Mouse (Mus musculus) limb, embryonic 14.5 days (tissue): ENCODE data around the gene Gpr39. TPM values are rescaled to one million over a fixed set of nuclear protein-coding genes. Genes with fewer than 3 reads are reported as not detected.

ENCODE experiments used
- ATAC-seq: fragments of 200-750 bp; cut with Nextera tagmentation; 2 replicates; pipeline ENCODE4 v1.8.0; 2017; ENCODE audit warnings: low read depth, moderate number of reproducible peaks, moderate TSS enrichment; ENCODE audit not compliant: low FRiP score
- DNase-seq: peaks from one replicate; pipeline ENCODE4 v3.0.0-alpha.2; 2015; ENCODE audit warnings: low spot score
- H3K27ac ChIP-seq: fragments of 300-500 bp; sonication (generic); replicated peaks from 2 replicates; pipeline ENCODE4 v1.5.1; 2014; ENCODE audit warnings: low read depth, mild to moderate bottlenecking, low read length, moderate library complexity, mixed read lengths
- H3K27me3 ChIP-seq: fragments of 300-500 bp; sonication (generic); 2 replicates; pipeline ENCODE4 v1.6.1; 2014; ENCODE audit warnings: low read length, mixed read lengths; ENCODE audit not compliant: control insufficient read depth, insufficient read depth
- H3K36me3 ChIP-seq: fragments of 300-500 bp; sonication (generic); 2 replicates; pipeline ENCODE4 v1.6.1; 2014; ENCODE audit warnings: mild to moderate bottlenecking, low read length, moderate library complexity, mixed read lengths; ENCODE audit not compliant: control insufficient read depth, insufficient read depth
- H3K4me1 ChIP-seq: fragments of 300-500 bp; sonication (generic); 2 replicates; pipeline ENCODE4 v1.6.1; 2014; ENCODE audit warnings: antibody characterized with exemption, low read length, mixed read lengths; ENCODE audit not compliant: control insufficient read depth, insufficient read depth
- H3K4me2 ChIP-seq: fragments of 300-500 bp; sonication (generic); replicated peaks from 2 replicates; pipeline ENCODE4 v1.6.1; 2014; ENCODE audit warnings: low read depth, mild to moderate bottlenecking, low read length, moderate library complexity; ENCODE audit not compliant: severe bottlenecking
- H3K4me3 ChIP-seq: fragments of 300-500 bp; sonication (generic); replicated peaks from 2 replicates; pipeline ENCODE4 v1.5.1; 2014; ENCODE audit warnings: low read length
- H3K9ac ChIP-seq: fragments of 300-500 bp; sonication (generic); 2 replicates; pipeline ENCODE4 v1.6.1; 2014; ENCODE audit warnings: mild to moderate bottlenecking, low read depth, low read length, moderate library complexity; ENCODE audit not compliant: severe bottlenecking
- H3K9me3 ChIP-seq: fragments of 300-500 bp; sonication (generic); 2 replicates; pipeline ENCODE4 v1.6.1; 2016; ENCODE audit warnings: low read length; ENCODE audit not compliant: control insufficient read depth
- POLR2A ChIP-seq: fragments of 200-500 bp; IDR thresholded peaks from 2 replicates; pipeline ENCODE4 v1.8.0; 2012; ENCODE audit warnings: inconsistent platforms, mild to moderate bottlenecking, moderate library complexity, borderline replicate concordance; ENCODE audit not compliant: insufficient read depth, insufficient read length; ENCODE audit errors: extremely low read depth
- WGBS: fragments of 180-500 bp; shearing (Covaris S2); extraction: QIAGEN DNeasy Blood & Tissue Kit; methylation state at CpG from one replicate; pipeline ENCODE4 v1.1.7; 2014; 5-methylcytosine and 5-hydroxymethylcytosine counted together
- polyA plus RNA-seq, 2 experiments: library from polyadenylated mRNA; depleted of rRNA in 1 of 2; stranded (reverse) in 1 of 2; unstranded in 1 of 2; fragments of >200 nt; fragmentation: Nextera tagmentation in 1 of 2; extraction: Ambion mirVana in 1 of 2; gene quantifications; 2 replicates each; pipeline versions ENCODE4 v1.2.1 to v1.2.3; 2012 to 2014

The Gpr39 gene
- polyA plus RNA-seq, 2 experiments = 0.12 to 0.23 TPM

- no peak for ATAC-seq
- Histone ChIP-seq H3K9me3 (no peaks in the 10 kb centered on the region), H3K36me3 (no peaks in the 10 kb centered on the region), H3K9ac (no peak overlapping the region), H3K27me3 (no peaks in the 10 kb centered on the region), H3K4me2 (no peak overlapping the region), H3K27ac (no peak overlapping the region), H3K4me1 (no peaks in the 10 kb centered on the region), H3K4me3 (no peak overlapping the region)
- 76% methylated on average over 5 of the region's 5 CpGs for WGBS
- no peak for DNase-seq
- TF ChIP-seq POLR2A = no peak
Observed at GRCm38 (mm10) chr1:125724304-125724703, 47.5 kb downstream of the Gpr39 start.

- 79% methylated on average over 6 of the region's 6 CpGs for WGBS
- Histone ChIP-seq H3K27me3 (no peaks in the 10 kb centered on the region), H3K27ac (no peak overlapping the region), H3K9me3 (no peaks in the 10 kb centered on the region), H3K36me3 (no peaks in the 10 kb centered on the region), H3K4me1 (no peaks in the 10 kb centered on the region), H3K4me3 (no peak overlapping the region), H3K9ac (no peak overlapping the region), H3K4me2 (no peak overlapping the region)
- TF ChIP-seq POLR2A = no peak
- ATAC-seq (no peak), DNase-seq (no peak)
Observed at GRCm38 (mm10) chr1:125729025-125729565, 52.3 kb downstream of the Gpr39 start.

GRCm38 (mm10) chr1:125729731-125730536, 53.1 kb downstream of the Gpr39 start:
- no peak for ATAC-seq
- no peak overlapping the region for H3K4me2 ChIP-seq
- no peaks in the 10 kb centered on the region for H3K9me3 ChIP-seq
- H3K9ac ChIP-seq = no peak overlapping the region
- DNase-seq = no peak
- H3K4me1 ChIP-seq = no peaks in the 10 kb centered on the region
- no peak overlapping the region for H3K27ac ChIP-seq
- no peaks in the 10 kb centered on the region for H3K27me3 ChIP-seq
- no peaks in the 10 kb centered on the region for H3K36me3 ChIP-seq
- WGBS = 29% methylated on average over 13 of the region's 13 CpGs
- no peak for TF ChIP-seq POLR2A
- H3K4me3 ChIP-seq = no peak overlapping the region

GRCm38 (mm10) chr1:125730537-125730880, 53.7 kb downstream of the Gpr39 start:
- Histone ChIP-seq H3K4me3 (no peak overlapping the region), H3K4me2 (no peak overlapping the region), H3K4me1 (no peaks in the 10 kb centered on the region), H3K9me3 (no peaks in the 10 kb centered on the region), H3K36me3 (no peaks in the 10 kb centered on the region), H3K27me3 (no peaks in the 10 kb centered on the region), H3K27ac (no peak overlapping the region), H3K9ac (no peak overlapping the region)
- DNase-seq (no peak), ATAC-seq (no peak)
- 78% methylated on average over 6 of the region's 6 CpGs for WGBS
- TF ChIP-seq POLR2A = no peak

GRCm38 (mm10) chr1:125731854-125732253, 55.1 kb downstream of the Gpr39 start:
- no peak overlapping the region for H3K4me2 ChIP-seq
- 57% methylated on average over 4 of the region's 4 CpGs for WGBS

More at GRCm38 (mm10) chr1:125731854-125732253, 55.1 kb downstream of the Gpr39 start:
- ATAC-seq (no peak), DNase-seq (no peak)
- Histone ChIP-seq H3K4me3 (no peak overlapping the region), H3K36me3 (no peaks in the 10 kb centered on the region), H3K9me3 (no peaks in the 10 kb centered on the region), H3K27ac (no peak overlapping the region), H3K9ac (no peak overlapping the region), H3K27me3 (no peaks in the 10 kb centered on the region), H3K4me1 (no peaks in the 10 kb centered on the region)
- TF ChIP-seq POLR2A = no peak
